10 mouse cellular contexts compared by ENCODE assay signal in genomic region chr6:34868507-34869217, GRCm38 (mm10). TPM values are rescaled to one million over a fixed set of nuclear protein-coding genes. Genes with fewer than 3 reads are reported as not detected.
DNase-seq lines count a peak whose midpoint lies in the region; ATAC-seq and TF ChIP-seq lines count a peak whose summit lies in the region.
"Had no signal": no experiment of that assay in that cellular context is flagged by ENCODE, and none has a peak within 500 bp of the region (broad histone marks: within the 10 kb centered on the region; RNA-seq: fewer than 3 reads in every experiment).

No protein-coding gene starts in this region.

- TF ChIP-seq CTCF in kidney, adult 2 months (conservative IDR thresholded peaks at IDR 0.05; ENCODE audit: insufficient read depth, insufficient read length, low read depth, low read length) = no peak

- no peak for ATAC-seq in limb, embryonic 14.5 days (ENCODE audit: low FRiP score, low read depth)
- no peak for ATAC-seq in forebrain, embryonic 14.5 days

- no peak for DNase-seq in kidney, adult 2 months
- DNase-seq in kidney, postnatal 36 days = no peak
- peak; percentile 17 for DNase-seq in thymus, postnatal 4 days
- no peak for DNase-seq in thymus, adult 18-20 months
- no peak for DNase-seq in limb, embryonic 14.5 days (ENCODE audit: low spot score)
- no peak for DNase-seq in urinary bladder, adult 2 months (ENCODE audit: low spot score)
- no peak for DNase-seq in forebrain, embryonic 14.5 days (ENCODE audit: low spot score)
- DNase-seq: cerebellum, postnatal 14 days had no signal

- 76% methylated on average over 20 of the region's 20 CpGs for WGBS in kidney, adult 2 months
- WGBS in limb, embryonic 14.5 days = 78% methylated on average over 20 of the region's 20 CpGs
- 89% methylated on average over 20 of the region's 20 CpGs for WGBS in forebrain, embryonic 14.5 days

- H3K4me1 ChIP-seq in kidney, adult 2 months (ENCODE audit: control insufficient read depth, insufficient read depth, low read length) = peaks cover 28% of the 10 kb centered on the region
- peaks cover 12% of the 10 kb centered on the region for H3K4me1 ChIP-seq in limb, embryonic 14.5 days (ENCODE audit: control insufficient read depth, insufficient read depth, low read length)
- H3K4me1 ChIP-seq in forebrain, embryonic 14.5 days (ENCODE audit: control insufficient read depth, insufficient read depth, low read length) = no peaks in the 10 kb centered on the region

- no peak overlapping the region for H3K4me2 ChIP-seq in limb, embryonic 14.5 days (replicated peaks; ENCODE audit: low read depth, low read length, severe bottlenecking)
- H3K4me2 ChIP-seq in forebrain, embryonic 14.5 days (ENCODE audit: low read length) = no peak overlapping the region

- no peak for TF ChIP-seq POLR2A in kidney, adult 2 months (IDR thresholded peaks at IDR 0.05; ENCODE audit: low read depth, low read length)
- no peak for TF ChIP-seq POLR2A in limb, embryonic 14.5 days (IDR thresholded peaks at IDR 0.05; ENCODE audit: borderline replicate concordance, extremely low read depth, insufficient read depth, insufficient read length)

- no peaks in the 10 kb centered on the region for H3K27me3 ChIP-seq in kidney, adult 2 months (replicated peaks; ENCODE audit: control insufficient read depth, insufficient read depth, low read length)
- H3K27me3 ChIP-seq in limb, embryonic 14.5 days (ENCODE audit: control insufficient read depth, insufficient read depth, low read length) = no peaks in the 10 kb centered on the region
- no peaks in the 10 kb centered on the region for H3K27me3 ChIP-seq in forebrain, embryonic 14.5 days (replicated peaks; ENCODE audit: control insufficient read depth, insufficient read depth, low read length)

- H3K36me3 ChIP-seq in kidney, adult 2 months (ENCODE audit: control insufficient read depth, insufficient read depth, low read length) = no peaks in the 10 kb centered on the region; the same call in 1 of the 2 replicates
- no peaks in the 10 kb centered on the region for H3K36me3 ChIP-seq in limb, embryonic 14.5 days (ENCODE audit: control insufficient read depth, insufficient read depth, low read length)
- peaks cover 5% of the 10 kb centered on the region; the same call in 1 of the 2 replicates for H3K36me3 ChIP-seq in forebrain, embryonic 14.5 days (ENCODE audit: control insufficient read depth, insufficient read depth, low read length)

- no peaks in the 10 kb centered on the region for H3K9me3 ChIP-seq in limb, embryonic 14.5 days (ENCODE audit: control insufficient read depth, low read length)
- H3K9me3 ChIP-seq in forebrain, embryonic 14.5 days (replicated peaks; ENCODE audit: control insufficient read depth, low read length) = no peaks in the 10 kb centered on the region

- no peak overlapping the region for H3K4me3 ChIP-seq in kidney, adult 2 months (ENCODE audit: insufficient read depth, low read depth, low read length)
- no peak overlapping the region for H3K4me3 ChIP-seq in limb, embryonic 14.5 days (replicated peaks; ENCODE audit: low read length)
- no peak overlapping the region for H3K4me3 ChIP-seq in forebrain, embryonic 14.5 days (ENCODE audit: low read depth, low read length)

- H3K9ac ChIP-seq in limb, embryonic 14.5 days (ENCODE audit: low read depth, low read length, severe bottlenecking) = peak overlapping the region; percentile 25; the same call in 1 of the 2 replicates
- no peak overlapping the region for H3K9ac ChIP-seq in forebrain, embryonic 14.5 days (ENCODE audit: low read length)

- H3K27ac ChIP-seq in kidney, adult 2 months (ENCODE audit: insufficient read depth, low read depth, low read length) = peak overlapping the region; percentile 65
- H3K27ac ChIP-seq in limb, embryonic 14.5 days (replicated peaks; ENCODE audit: low read depth, low read length) = no peak overlapping the region
- H3K27ac ChIP-seq in forebrain, embryonic 14.5 days (ENCODE audit: low read depth, low read length) = no peak overlapping the region

RNA-seq across cellular contexts. Expression of gene Tmem140, which starts 5.7 kb away (rescaled TPM):
- polyA plus RNA-seq in kidney, adult 2 months (2012; rRNA removed) = 37.5 and 43.8 TPM in 2 replicates
- polyA plus RNA-seq in limb, embryonic 14.5 days (2012; rRNA removed) = 1.2 and 1.8 TPM in 2 replicates
- polyA plus RNA-seq in limb, embryonic 14.5 days (2014; fragmentation: Nextera tagmentation; extraction: Ambion mirVana) = 1.2 and 2.5 TPM in 2 replicates
- polyA plus RNA-seq in urinary bladder, adult 2 months (2012; rRNA removed) = 18.3 and 19.8 TPM in 2 replicates
- polyA plus RNA-seq in forebrain, embryonic 14.5 days (2014; fragmentation: Nextera tagmentation; extraction: Ambion mirVana) = 0.65 and 0.79 TPM in 2 replicates

RNA-seq across cellular contexts. Expression of gene Cyren, which starts 9.2 kb away (rescaled TPM):
- polyA plus RNA-seq in kidney, adult 2 months (2012; rRNA removed) = 6.4 and 6.7 TPM in 2 replicates
- polyA plus RNA-seq in limb, embryonic 14.5 days (2012; rRNA removed) = 22.6 and 24.2 TPM in 2 replicates
- polyA plus RNA-seq in limb, embryonic 14.5 days (2014; fragmentation: Nextera tagmentation; extraction: Ambion mirVana) = 11.3 and 12.4 TPM in 2 replicates
- polyA plus RNA-seq in urinary bladder, adult 2 months (2012; rRNA removed) = 8.1 and 9.1 TPM in 2 replicates
- polyA plus RNA-seq in forebrain, embryonic 14.5 days (2014; fragmentation: Nextera tagmentation; extraction: Ambion mirVana) = 7.9 and 8.0 TPM in 2 replicates

RNA-seq across cellular contexts. Expression of gene Wdr91, which starts 42.0 kb away (rescaled TPM):
- 56.0 and 60.5 TPM in 2 replicates for polyA plus RNA-seq in kidney, adult 2 months (2012; rRNA removed)
- polyA plus RNA-seq in limb, embryonic 14.5 days (2012; rRNA removed) = 22.2 TPM in 2 replicates
- 9.6 and 11.3 TPM in 2 replicates for polyA plus RNA-seq in limb, embryonic 14.5 days (2014; fragmentation: Nextera tagmentation; extraction: Ambion mirVana)
- 12.7 and 13.6 TPM in 2 replicates for polyA plus RNA-seq in urinary bladder, adult 2 months (2012; rRNA removed)
- polyA plus RNA-seq in forebrain, embryonic 14.5 days (2014; fragmentation: Nextera tagmentation; extraction: Ambion mirVana) = 11.0 and 12.0 TPM in 2 replicates

RNA-seq across cellular contexts. Expression of gene Stra8, which starts 51.3 kb away (rescaled TPM):
- polyA plus RNA-seq in kidney, adult 2 months (2012; rRNA removed) = not detected in 2 replicates
- 0.05 TPM in 1 of 2 replicates, not detected in the other for polyA plus RNA-seq in limb, embryonic 14.5 days (2012; rRNA removed)
- not detected in 2 replicates for polyA plus RNA-seq in limb, embryonic 14.5 days (2014; fragmentation: Nextera tagmentation; extraction: Ambion mirVana)
- not detected in 2 replicates for polyA plus RNA-seq in urinary bladder, adult 2 months (2012; rRNA removed)
- not detected in 2 replicates for polyA plus RNA-seq in forebrain, embryonic 14.5 days (2014; fragmentation: Nextera tagmentation; extraction: Ambion mirVana)
- polyA plus RNA-seq: gonadal fat pad, adult 2 months; neural tube, embryonic 14.5 days had no signal
